Mouse (Mus musculus) mesoderm, embryonic 11.5 days (tissue): ENCODE data around the gene Auts2.

Source experiments
- DNase-seq: peaks from one replicate; pipeline ENCODE4 v3.0.0-alpha.2; 2012; ENCODE audit warnings: low read depth, low spot score

Gene Auts2

DNA sequence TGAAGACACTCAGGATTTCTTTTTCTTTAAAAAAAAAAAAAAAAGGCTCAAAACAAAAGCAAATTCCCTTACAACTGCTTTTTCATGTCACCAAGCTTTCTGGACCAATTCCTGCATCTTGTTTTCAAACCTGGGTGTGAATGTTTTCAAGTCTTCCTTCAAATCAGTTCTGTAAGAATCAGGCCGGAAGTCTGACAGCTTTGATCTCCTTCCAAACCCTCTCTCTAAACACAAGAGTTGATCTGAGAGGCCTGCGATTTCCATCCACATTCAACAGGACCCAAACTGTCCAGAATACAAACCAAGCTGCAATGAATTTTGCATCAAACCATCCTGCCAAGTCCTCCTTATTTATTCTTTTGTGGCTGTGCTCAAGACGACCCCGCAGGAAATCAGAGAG is 737.9 kb downstream of the Auts2 start:
- DNase-seq = no peak

DNA sequence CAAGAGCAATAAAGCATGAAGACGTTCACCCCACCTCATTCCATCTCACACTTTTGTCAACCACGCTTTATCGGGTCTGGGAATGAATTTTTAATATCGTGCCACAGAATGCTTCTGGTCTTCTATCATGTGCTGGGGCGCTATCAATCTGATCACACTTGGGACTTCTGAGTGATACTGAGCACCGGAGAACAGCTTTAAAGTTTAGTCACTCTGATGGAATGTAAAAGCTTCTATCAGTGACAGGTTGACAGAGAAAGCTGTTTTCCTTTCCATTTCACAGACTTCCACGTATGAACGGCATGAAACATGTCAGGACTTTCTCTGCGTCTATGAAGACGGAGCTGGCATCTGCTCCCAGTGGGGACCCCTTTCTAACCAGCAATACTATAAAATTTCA is 739.5 kb downstream of the Auts2 start:
- DNase-seq = no peak

DNA sequence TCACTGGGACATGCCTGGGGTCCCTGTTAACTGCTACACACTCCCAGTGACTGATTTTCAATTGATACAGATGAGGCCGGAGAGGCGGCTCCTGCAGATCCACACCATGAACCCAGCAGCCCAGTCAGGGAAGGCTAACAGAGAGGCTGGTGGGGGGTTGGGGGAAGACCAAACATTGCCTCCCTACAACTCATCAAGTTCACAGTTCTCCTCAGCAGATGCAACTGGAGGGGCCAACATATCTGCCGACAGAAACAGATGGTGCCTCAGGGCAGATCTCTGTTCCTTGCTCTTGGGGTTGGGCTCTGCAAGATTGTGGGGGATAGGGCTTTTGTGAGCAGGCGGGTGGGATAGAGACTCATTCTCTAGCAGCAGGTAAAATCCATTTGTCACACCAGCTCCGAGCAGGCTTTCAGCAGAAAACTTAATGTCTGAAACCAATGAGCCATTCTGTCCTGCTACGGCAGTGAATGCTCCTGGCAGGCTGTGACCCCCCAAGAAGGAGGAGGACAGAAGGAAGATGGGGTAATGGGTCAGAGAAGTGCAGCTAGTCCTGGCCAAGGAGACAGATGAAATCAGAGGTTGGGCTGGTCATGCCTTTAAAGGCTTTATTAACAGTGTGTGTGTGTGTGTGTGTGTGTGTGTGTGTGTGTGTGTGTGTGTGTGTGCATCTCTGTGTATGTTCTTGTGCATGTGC is 740.7 kb downstream of the Auts2 start:
- peak; percentile 69 for DNase-seq

DNA sequence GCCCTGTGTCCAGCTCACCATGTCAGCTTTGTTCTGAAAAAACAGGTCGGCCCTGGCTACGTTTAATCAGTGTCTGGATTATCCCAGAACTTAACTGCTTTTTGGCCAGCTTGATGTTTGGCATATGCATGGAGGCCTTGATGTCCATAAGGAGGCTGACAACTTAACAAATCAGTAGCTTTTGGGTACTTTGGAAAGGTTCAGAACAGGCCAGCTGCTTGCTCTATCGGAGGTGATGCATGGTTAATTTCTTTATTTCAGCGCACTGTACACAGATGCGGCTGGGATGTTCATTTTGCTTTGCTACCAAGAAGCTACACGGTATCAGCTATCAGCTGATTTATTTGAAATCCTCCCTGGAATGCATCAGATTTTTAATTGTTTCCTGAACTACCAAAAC is 741.2 kb downstream of the Auts2 start:
- DNase-seq = no peak

DNA sequence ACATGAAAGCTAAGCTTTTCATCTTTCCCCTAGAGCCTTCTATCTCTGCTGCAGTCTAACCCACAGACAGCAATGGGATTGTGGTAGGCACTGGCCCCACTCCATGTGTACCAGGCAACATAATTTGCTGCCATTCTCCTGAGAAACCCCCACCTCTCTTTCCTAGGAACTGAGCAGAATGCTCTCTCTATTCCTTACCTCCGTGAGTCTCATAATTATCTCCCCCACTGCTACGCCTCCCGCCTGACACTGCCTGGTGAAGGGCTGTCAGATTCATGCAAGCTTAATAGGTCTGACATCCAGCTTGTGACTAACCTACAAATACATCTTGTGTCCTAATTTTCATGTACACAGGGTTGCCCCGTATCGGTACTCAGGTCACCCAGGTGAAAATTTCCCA is 744.8 kb downstream of the Auts2 start:
- DNase-seq = no peak

DNA sequence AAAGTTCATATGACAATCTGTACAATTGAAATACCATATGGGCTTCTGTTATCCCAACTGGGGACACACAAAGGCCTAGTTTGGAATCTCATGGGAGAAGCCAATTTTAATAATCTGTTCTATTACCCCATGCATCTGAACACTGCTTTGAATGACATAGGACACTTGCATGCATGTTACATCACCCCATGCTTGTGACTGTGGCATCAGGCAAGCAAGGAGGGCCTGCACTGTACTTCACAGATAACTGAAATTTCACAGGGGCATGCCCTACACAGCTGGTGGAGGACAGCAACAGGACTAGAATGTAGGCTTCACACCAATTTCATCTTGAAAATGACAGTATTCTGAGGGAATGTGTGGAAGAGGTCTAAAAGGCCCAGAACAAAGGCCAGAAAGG is 746.1 kb downstream of the Auts2 start:
- DNase-seq = no peak

DNA sequence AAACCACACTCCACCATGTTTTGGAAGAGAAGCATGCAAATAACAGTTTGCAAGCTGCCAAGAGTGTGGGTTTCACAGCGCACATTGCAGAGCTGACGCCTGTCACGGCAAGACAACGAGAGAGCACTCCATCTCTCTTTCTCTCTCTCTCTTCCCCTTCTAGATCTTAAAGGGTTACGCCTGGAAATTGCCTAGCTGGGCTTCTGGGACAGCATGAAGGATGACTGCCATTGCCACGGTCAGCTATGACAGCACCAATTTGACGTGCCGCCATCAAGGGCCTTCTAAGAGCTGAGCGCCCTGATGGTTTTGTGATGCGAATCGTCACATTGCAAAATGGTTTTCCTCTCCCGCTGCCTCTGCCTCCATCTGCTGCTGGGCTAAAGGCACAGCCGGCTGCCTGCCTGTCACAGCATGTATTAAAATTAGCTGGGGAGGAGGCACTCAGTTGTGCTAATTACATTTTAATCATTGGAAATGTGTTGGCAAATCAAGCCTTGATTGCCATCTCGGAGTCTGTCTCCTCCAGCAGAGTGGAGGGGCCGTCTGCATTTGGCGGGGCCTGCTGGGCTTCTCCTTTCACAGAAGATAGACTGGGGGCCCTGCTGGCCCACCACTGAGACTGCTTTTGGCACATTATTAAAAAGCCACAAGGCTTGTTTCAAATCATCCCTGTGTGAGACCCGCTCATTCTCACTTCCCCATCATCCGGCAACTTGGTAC is 748.6 kb downstream of the Auts2 start:
- DNase-seq = peak; percentile 33

DNA sequence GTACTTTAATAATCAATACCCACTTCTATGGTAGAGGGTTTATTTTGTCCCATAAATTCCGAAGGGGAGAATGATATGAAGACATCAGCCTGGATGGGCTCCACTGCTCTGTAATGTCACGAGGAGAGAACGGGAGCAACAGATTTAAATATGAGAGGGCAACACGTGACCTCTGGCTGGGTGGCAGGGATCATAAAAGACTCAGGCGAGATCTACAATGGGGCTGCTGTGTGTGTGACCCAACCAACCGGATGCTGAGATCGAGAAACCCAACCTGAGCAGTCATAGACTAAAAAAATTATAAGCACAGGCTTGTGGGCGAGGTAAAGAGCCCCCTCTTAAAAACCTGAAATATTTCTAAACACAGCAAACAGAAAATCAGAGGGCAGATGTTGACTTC is 753.5 kb downstream of the Auts2 start:
- peak; percentile 45 for DNase-seq

DNA sequence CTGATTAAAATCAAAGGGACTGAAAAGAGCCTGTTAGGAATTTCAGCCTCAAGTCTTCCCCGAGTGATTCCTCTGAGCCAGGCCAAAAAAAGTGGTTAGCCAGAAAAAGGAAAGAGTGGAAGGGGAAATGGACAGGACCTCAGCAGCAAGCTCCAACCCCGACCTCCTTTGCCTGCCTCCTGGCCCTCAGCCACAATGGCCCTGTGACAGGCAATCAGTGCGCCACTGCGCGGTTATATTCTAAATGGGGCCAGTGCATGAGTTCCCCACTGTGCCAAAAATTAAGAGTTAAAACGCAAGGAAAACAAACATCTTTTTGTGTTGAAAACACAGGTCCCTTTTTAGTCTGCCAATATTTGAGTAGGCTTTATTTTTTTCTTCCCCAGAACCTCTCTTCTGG is 755.1 kb downstream of the Auts2 start:
- no peak for DNase-seq

DNA sequence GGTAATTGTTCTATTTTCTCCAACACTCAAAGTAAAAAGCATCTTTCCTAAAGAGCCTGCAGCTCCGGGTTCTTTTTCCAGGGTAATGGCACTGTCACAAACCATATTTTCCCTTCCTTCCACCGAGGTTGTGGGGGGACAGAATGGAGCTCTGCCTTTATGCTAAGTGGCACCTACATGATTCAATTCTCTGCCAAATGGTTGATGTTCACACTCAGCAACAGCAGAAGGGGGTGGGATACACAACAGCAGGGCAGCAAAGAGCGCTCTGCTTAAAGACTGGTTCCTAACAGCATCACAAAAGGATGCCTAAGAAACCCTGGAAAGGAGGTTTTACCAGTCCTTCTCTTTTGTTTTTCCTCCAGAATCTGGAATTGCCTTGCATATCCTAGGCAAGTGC is 759.9 kb downstream of the Auts2 start:
- no peak for DNase-seq

DNA sequence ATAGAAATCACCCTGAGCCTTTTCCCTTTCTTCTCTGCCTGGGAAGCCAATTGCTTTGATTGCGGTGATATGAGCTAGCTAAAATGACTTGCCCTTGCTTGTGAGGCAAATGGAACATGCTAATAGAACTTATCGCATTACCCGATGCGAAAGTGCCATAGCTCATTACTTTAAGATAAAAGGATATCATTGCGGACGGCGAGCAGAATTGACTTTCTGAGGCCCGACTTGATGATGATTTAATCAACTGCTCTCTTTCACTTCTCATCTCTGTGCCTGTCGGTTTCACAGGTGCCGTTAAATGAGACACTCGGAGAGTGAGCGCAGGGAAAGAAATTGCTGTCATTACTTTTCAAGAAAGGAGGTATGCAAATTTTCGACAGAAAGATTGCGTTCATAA is 762.1 kb downstream of the Auts2 start:
- DNase-seq = no peak

DNA sequence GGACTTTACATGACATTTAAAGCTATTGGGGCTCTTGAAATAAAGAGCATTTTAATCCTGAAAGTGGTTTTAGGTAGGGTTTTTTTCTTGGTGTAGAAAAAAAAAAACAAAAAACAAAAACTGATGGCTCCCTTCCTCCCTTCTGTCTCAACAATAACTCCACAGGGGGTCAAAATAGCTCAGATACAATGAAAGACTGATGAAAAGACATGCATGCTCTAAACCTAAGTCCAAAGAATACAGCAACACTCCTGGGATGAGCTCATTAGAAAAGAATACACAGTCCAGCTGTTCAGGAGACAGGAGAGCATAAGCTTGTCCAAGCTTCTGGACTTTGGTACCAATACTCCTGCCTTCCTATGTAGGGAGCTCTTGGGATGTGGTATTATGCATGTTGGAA is 764.0 kb downstream of the Auts2 start:
- DNase-seq = no peak

DNA sequence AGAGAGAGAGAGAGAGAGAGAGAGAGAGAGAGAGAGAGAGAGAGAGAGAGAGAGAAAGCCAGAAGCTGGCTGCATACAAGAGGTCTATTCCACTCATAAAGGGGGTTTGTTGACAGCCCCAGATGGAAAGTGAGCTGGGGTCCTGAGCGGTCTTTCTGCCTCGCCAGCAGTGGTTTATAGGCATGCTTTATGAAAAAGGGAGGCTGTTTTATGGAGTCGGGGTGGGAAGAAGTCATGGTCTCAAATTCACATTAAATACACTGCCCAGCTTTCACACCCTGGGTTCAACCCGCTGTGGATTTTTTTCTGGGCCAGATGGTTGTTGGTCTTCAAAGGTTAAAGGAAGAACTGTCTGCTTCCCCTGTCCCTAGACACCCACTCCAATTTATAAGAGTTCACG is 767.5 kb downstream of the Auts2 start:
- DNase-seq = peak; percentile 47

DNA sequence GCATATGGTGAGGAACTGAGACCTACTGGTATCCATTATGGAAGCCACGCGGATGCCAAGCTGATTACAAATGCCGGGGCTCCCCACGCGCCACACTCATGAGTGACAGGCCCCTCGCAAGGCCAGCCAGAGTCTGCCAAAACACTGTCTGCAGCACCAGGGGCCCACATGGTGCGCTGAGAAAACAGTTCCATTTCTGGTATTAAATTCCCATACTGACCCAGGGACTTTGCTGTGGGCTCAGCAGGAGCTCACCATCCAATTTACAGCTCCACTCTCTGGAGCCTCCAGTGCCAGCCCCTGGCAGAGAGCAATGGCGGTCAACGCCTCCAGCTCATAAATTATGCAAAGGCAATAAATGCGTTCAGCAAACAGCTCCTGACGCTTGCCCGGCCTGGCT is 767.9 kb downstream of the Auts2 start:
- peak; percentile 77 for DNase-seq

DNA sequence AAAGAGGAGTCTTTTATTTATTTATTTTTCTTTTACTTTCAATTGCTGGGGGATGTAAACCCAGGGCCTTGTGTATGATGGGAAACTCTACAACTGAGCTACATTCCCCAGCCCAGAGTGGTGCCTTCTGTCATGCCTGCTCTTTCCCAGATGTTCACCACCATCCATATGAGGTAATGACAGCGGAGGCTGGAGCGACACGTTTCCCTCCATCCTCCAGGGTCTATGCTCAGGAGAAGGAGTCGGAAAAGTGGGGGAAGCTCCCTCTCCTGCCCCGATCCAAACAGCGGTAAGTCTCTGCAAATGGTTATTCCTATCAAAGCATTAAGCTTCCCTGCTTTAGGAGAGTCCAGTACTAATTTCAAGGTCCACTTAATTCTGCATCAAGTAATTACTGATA is 768.4 kb downstream of the Auts2 start:
- DNase-seq = peak; percentile 21

DNA sequence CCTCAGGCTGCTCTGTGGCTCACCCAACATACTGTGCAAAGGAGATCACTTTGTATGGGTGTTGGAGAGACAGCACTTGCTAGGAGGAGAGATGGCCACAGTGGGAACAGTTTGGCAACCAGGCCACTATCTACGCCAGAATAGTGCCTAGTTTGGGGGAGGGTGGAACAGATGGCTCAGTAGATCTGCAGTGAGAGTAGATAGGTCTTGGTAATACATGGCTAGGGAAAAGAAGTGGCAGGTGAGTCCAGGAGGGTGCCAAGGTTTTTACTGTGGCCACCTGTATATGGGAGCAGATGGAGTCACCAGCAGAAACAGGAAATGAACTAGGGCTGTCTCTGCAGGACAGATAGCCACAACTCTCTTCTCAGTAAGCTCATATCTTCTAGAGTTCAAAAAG is 770.5 kb downstream of the Auts2 start:
- DNase-seq = no peak

DNA sequence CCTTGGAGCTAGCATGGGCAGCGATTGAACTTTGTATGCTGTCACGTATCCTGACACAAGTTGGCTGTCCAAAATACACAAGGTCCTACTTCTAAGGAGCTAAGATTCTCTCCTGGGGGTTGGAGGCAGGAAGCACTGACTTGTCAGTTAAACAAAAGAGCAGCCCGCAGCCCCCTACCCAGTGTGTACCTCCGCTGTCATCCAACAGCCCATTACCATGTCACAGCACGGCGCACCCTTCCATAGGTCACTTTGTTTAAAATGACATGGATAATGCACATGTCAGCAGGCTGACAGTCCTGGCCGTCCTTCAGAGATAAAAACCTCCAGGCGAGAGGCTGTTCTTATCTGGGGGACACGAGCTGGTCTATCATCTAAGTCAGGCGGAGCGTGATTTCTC is 773.9 kb downstream of the Auts2 start:
- no peak for DNase-seq

DNA sequence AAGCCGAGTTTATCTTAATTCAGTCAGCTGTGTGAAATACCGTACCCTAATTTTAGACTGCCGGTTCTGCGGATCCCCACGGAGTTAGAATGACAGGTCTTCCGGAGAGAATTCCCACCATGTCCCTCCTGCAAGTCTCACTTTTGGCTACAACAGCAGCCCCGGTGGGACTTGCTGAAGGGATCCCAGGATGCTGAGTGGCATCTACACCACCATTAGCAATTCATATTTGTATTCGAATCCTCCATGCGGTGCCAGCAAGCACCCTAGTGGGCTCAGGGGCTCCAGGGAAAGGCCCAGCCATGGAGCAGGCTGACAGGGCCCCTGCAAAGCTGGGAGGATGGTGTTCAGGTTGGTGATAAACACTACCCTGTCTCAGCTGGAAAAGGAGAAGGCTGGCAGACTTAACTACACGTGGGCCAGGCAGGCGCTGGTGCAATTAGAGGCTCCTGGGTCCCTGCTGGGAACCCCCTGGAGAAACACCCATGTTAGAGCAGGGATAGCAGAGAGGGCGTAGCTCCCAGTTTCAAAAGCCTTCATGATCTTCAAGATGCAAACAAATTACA is 775.4 kb downstream of the Auts2 start:
- DNase-seq = no peak

DNA sequence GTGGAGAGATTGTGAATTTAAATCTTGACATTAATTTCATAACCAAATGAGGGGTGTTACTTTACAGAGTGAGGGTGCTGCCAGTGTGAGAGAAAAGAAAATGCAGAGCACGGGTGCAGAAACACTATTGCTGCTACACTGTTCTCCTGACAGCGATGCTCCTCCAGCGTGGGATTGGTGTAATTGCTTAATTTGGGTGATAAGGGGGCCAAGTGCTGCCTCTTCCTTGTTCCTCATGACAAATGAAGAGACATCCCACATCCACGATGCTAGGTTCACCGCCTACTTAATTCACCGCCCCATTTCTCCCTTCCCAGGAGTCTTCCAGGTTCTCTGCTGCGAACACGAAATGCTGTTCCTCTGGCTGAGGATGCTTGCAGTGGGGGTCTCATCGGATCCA is 776.0 kb downstream of the Auts2 start:
- DNase-seq = no peak

DNA sequence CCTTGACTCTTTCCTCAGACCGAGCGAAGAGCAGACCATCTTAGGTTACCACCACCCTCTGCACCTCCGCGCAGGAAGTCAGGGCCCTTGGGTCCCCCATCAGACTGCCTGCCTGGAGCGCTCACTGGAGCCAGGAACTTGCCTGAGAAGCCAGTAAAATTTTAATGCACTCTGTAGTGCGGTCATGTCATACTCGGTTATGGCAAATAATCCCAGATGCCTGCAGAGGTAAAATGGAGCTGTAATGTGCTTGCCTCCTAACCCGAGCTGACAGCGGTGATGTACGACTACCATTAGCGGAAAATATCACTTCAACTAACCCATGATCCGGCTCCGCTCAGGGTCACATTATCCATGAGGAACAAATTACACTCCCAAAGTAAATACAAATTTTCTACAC is 783.7 kb downstream of the Auts2 start:
- DNase-seq = peak; percentile 39

DNA sequence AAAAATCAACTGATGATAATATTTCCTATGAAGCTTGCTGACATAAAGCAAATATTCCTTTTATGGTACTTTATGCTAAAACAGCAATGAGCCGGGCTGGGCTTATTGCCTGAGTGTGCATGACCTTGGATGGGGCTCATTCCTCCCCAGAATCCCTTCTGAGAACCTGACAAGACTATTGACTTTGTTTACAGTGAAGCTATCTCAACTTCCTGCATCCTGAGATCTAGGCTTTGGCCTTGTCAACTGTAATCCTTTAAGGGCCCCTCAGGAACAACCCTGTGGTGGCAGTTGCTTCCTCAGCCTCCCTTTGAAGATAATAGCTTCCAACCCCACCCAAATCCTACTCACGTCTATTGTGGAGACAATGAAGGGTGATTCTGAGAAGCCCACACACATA is 792.8 kb downstream of the Auts2 start:
- no peak for DNase-seq

DNA sequence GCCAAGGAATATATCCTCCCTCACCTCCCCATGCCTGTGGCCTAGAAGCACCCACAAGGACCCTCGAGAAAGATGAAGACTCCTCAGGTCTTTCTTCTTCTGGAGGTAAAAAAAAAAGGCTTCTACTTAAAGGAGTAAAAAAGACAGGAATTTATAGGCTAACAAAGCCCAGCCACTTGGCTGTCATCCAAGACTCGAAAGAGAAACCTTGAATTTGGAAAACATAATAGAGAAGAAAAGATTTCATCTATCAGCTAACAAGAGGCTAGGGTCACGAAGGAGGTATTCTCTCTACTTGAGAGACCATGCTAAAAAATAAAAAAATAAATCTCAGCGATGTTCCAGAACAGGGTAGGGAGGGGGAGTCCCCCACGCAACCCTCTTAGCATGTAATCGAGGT is 793.9 kb downstream of the Auts2 start:
- DNase-seq = no peak

DNA sequence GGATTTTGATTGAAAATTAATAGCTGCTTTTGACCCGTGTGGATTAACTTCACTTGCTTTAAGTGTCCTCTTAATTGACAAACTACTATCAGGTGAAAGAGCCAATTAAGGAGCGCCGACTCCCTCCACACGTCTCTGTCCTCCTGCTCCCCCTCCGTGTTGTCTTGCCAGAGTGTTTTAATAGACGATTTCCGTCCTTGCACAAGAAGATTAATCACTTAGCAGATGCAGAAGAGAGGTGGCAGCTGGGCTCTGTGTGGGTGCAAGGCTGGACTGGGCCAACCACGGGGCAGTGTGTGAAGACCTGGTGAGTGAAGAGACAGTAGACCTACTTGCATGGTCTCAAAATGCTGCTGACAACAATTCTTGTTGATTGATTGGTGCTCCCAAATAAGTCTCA is 800.1 kb downstream of the Auts2 start:
- no peak for DNase-seq
